Mouse (Mus musculus) E14TG2a.4 (cell line): ENCODE measurements around the gene Snx13.

Experiments
- CTCF ChIP-seq: conservative IDR thresholded peaks from 2 replicates; pipeline ENCODE4 v1.5.1; 2014; ENCODE audit warnings: low read length
- NANOG ChIP-seq: IDR thresholded peaks from 2 replicates; pipeline ENCODE4 v1.6.1; 2014; ENCODE audit warnings: borderline replicate concordance, low read length, mixed read lengths

GRCm38 (mm10) chr12:35021285-35021684 lies 25.7 kb upstream of the Snx13 start:
- TF ChIP-seq CTCF (no peak), NANOG (no peak)
